Mouse (Mus musculus) hematopoietic stem cell, adult 5-6 weeks (primary cell): ENCODE data around the gene Fam69b. TPM values are rescaled to one million over a fixed set of nuclear protein-coding genes. Genes with fewer than 3 reads are reported as not detected.

Source experiments
- ATAC-seq, 2 experiments: fragments of 125-278 bp in 1 of 2; replicated peaks in 1 of 2; 2 replicates each; pipeline ENCODE4 v1.8.0; 2016 to 2017; ENCODE audit warnings: inconsistent platforms in 2 of 2, mild to moderate bottlenecking in 2 of 2, moderate number of reproducible peaks in 2 of 2, low read depth in 1 of 2, moderate TSS enrichment in 1 of 2; ENCODE audit not compliant: low FRiP score in 2 of 2, poor library complexity in 2 of 2, severe bottlenecking in 2 of 2, insufficient read depth in 1 of 2, low TSS enrichment in 1 of 2
- total RNA-seq: library from RNA; stranded (forward); fragments of 172-1452, 232-1000 nt; gene quantifications from 2 replicates; pipeline ENCODE4 v1.2.3, GENCODE M21; 2017

Fam69b gene
- total RNA-seq: 28.3 and 57.6 TPM in 2 replicates

- ATAC-seq: peak in 1 of 2 experiments; percentile 11; a peak in 1 of 4 replicates
Observed at GRCm38 (mm10) chr2:26627921-26628739, at the start of gene Fam69b. Gene Fam69b, plus strand, starts transcription at chr2:26628457.

DNA sequence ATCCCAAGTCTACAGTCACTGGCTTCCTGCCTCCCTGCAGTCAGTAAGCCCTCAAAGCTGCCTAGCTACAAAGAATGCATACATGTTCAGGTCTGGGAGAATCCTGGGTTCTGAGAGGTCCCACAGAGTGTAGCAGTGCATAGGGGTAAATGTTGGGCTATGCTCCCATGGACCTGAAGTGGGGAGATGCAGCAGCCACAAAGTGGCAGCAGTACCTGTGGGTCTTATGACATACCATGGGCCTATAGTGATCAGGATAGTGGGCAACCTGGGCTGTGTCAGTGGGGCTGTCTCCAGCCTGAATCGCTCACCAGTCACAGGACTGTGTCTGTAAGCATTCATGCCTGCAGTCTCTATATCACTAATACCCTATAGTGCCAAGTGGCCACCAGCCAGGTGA lies 48.5 kb upstream of the Fam69b start, which contains the start of gene Egfl7:
Gene Egfl7 (plus strand): TSS at position 301 of the 400 bp plus-strand sequence.
- no peak for ATAC-seq

- no peak for ATAC-seq
Observed at GRCm38 (mm10) chr2:26580751-26581150, 47.5 kb upstream of the Fam69b start.

DNA sequence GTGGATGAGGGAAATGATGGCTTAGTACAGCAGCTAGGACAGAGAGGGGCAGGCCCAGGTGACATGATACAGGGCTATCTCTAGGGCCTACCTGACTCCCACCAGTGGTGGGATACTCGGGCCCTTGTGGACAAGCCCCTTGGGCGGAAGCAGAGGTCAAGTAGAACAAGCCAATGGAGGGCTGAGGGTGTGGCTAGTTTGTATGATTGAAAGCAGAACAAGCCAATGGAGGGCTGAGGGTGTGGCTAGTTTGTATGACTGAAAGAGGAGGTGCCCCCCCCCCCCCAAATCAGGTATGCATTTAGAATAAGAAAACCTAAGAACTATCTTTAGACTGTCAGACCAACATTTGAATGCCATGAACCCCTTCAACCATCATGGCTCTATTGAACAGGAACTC lies 46.1 kb upstream of the Fam69b start:
- ATAC-seq: no peak

GRCm38 (mm10) chr2:26582741-26583140 lies 45.5 kb upstream of the Fam69b start:
- no peak for ATAC-seq

GRCm38 (mm10) chr2:26583640-26584039 lies 44.6 kb upstream of the Fam69b start:
- no peak for ATAC-seq

GRCm38 (mm10) chr2:26585713-26586112 lies 42.5 kb upstream of the Fam69b start:
- ATAC-seq: no peak

DNA sequence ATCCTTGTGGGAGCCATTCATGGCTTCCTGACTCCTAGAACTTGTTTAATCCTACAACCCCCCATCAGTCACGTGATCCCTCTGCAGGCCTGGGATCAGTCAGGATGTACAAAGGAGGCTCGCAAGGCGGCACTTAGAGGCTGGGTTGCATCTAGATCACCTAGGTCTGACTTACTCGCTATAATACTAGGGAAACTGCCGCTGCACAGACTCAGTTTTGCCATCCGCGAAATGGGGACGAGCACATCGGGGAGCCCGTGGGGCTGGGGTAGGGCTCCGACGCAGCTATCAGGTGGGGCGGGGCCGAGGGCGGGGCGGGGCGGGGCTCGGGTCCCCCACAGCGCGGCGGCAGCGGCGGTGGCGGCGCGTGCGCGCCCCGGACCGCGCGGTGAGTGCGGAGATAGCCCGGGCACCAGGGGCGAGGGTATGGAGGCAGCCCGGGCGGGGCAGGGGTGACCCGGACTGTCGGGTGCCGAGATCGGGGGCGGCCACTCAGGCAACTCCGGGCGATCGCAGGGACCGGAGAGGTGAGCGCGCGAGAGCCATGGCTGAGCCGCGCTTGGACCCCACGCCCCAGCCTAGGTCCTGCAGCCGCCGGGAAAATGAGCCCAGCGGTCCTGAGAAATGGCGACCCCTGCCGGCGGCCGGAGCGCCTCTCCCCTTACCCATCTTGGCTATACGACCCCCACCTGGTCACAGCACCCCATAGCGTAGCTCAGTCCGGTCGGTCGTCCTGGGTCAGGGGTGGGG lies 41.8 kb upstream of the Fam69b start, which contains the start of gene Gm20532:
Gene Gm20532 (plus strand): TSS at position 346 of the 750 bp plus-strand sequence.
- ATAC-seq: peak in 1 of 2 experiments; percentile 14; a peak in 1 of 4 replicates

DNA sequence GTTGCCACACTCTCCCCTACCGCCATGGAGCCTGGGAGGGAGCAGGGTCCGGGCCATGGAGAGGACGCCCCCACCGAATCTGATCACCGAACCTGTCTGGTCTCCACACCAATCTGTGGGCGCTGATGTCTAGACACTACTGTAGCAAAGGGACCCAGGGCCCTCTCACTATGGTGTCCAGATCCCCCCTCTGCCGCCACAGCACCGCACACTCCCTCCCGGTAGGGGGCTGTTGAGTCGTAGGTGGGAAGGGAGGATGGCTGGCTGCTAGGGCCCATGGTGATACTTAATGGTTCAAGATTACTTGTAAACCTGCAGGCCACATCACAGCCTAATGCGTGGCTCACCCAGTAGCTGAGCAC lies 41.2 kb upstream of the Fam69b start:
- ATAC-seq: peak; percentile 57 to 58; a peak in 3 of 4 replicates

- ATAC-seq: no peak
Observed at GRCm38 (mm10) chr2:26588573-26588972, 39.7 kb upstream of the Fam69b start.

DNA sequence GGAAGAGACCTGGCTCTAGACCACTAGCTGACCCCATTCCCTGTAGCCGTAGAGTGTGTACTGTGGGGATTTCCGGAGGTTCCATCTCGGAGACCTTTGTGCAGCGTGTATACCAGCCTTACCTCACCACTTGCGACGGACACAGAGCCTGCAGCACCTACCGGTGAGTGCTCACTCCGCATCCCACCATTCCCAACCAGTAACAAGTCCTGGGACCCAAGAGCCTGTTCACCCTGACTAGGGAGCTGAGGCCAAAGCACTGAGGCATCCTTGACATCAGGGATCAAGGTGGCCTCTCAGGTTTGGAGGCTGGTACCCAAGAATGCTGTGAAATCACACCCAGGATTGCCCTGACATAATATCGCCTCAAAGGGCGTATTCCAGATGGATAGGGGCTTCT lies 39.0 kb upstream of the Fam69b start:
- no peak for ATAC-seq

GRCm38 (mm10) chr2:26590282-26590681 lies 38.0 kb upstream of the Fam69b start:
- ATAC-seq: no peak

- ATAC-seq: no peak
Observed at GRCm38 (mm10) chr2:26590962-26591361, 37.3 kb upstream of the Fam69b start.

DNA sequence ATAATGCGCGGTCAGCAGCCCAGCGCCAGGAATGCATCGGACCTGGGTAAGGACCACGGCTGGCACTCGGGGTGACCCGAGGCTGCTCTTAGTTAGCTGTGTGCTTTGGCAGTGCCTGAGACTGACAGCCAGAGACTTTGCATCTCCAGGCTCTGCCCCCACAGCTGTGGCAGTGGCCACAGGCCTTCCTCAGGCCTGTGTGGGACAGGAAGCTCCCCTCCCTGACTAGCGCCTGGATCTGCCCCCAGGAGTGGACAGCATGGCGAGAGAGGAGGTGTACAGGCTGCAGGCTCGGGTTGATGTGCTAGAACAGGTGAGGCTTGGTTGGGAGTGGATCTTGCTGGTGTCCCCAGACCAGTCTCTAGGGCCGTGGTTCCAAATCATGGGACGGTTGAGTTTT lies 36.8 kb upstream of the Fam69b start:
- no peak for ATAC-seq

- ATAC-seq: no peak
Observed at GRCm38 (mm10) chr2:26593211-26594021, 34.8 kb upstream of the Fam69b start.

GRCm38 (mm10) chr2:26594022-26594346 lies 34.3 kb upstream of the Fam69b start:
- ATAC-seq: peak; percentile 33 to 46; a peak in 1 of 4 replicates

GRCm38 (mm10) chr2:26594461-26594933 lies 33.8 kb upstream of the Fam69b start:
- no peak for ATAC-seq
